Mouse (Mus musculus) ES-E14 (cell line): ENCODE measurements at regions not wholly inside any gene's neighbourhood (a gene's known extent, or its start where the extent isn't known, plus 50 kb on each side); places are given as distances from the start of the nearest gene placed in this dataset.

Experiments used
- ZC3H11A ChIP-seq: IDR thresholded peaks from 2 replicates; pipeline ENCODE4 v1.6.1; 2012; ENCODE audit warnings: low read depth, mild to moderate bottlenecking, inconsistent platforms, low read length, borderline replicate concordance
- ZNF384 ChIP-seq: IDR thresholded peaks from 2 replicates; pipeline ENCODE4 v1.6.1; 2012; ENCODE audit warnings: low read depth, low read length, inconsistent platforms

DNA sequence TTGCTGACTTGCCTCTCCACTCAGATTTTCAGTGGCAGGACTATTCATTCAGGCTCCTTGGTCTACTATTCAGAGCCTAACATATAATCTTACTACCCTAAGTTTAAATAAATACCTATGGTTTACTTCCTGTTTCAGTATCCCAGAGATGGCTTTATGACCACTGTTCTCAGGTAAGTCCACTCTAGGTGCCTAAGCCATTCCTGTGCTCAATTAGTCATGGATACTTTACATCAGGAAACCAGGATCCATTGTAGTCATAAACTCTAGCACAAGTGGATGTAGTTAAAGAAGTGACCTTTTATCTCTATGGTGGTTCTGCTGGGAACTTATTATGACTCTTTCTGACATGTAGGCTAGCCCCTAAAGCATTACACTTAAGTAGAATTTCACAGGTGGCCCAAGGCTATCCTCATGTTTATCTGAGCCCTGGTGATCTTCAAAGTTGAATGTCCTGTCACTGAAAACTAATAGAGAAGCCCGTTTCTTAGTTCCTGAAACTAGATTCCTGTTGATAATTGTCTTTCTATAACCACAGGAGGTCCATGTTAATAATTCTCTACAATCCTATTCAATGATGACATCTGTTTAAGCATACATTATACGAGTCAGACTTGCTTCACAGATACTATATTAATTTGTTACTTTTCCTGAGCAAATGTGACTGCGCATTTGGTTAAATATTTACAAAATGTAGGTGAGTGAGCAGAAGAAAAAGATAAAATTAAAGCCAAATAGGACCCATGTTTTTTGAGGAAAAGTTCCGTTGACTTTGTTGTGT, 1067.0 kb downstream of the Car8 start:
- TF ChIP-seq ZNF384 (no peak), ZC3H11A (no peak)
